Mouse (Mus musculus) heart, embryonic 13.5 days (tissue): Measurements from ENCODE around the gene Nup62. TPM values are rescaled to one million over a fixed set of nuclear protein-coding genes. Genes with fewer than 3 reads are reported as not detected.

Experiments
- ATAC-seq: fragments of 200-750 bp; cut with Nextera tagmentation; 2 replicates; pipeline ENCODE4 v1.8.0; 2017; ENCODE audit warnings: moderate TSS enrichment; ENCODE audit not compliant: insufficient number of reproducible peaks, low FRiP score, low TSS enrichment; ENCODE audit errors: extremely low read depth
- H3K27ac ChIP-seq: fragments of 300-500 bp; sonication (generic); replicated peaks from 2 replicates; pipeline ENCODE4 v1.5.1; 2015; ENCODE audit warnings: moderate library complexity, mild to moderate bottlenecking, inconsistent platforms
- H3K27me3 ChIP-seq: fragments of 300-500 bp; sonication (generic); replicated peaks from 2 replicates; pipeline ENCODE4 v1.6.1; 2015; ENCODE audit warnings: mild to moderate bottlenecking, inconsistent platforms
- H3K36me3 ChIP-seq: fragments of 300-500 bp; sonication (generic); 2 replicates; pipeline ENCODE4 v1.6.1; 2015; ENCODE audit warnings: mild to moderate bottlenecking, inconsistent platforms
- H3K4me1 ChIP-seq: fragments of 300-500 bp; sonication (generic); 2 replicates; pipeline ENCODE4 v1.6.1; 2015; ENCODE audit warnings: inconsistent platforms
- H3K4me2 ChIP-seq: fragments of 300-500 bp; sonication (generic); 2 replicates; pipeline ENCODE4 v1.6.1; 2015; ENCODE audit warnings: inconsistent platforms, mild to moderate bottlenecking, moderate library complexity
- H3K4me3 ChIP-seq: fragments of 300-500 bp; sonication (generic); 2 replicates; pipeline ENCODE4 v1.5.1; 2015; ENCODE audit warnings: moderate library complexity, mild to moderate bottlenecking, inconsistent platforms
- H3K9ac ChIP-seq: fragments of 300-500 bp; sonication (generic); 2 replicates; pipeline ENCODE4 v1.6.1; 2015; ENCODE audit warnings: inconsistent platforms, mild to moderate bottlenecking, moderate library complexity
- H3K9me3 ChIP-seq: fragments of 300-500 bp; sonication (generic); 2 replicates; pipeline ENCODE4 v1.6.1; 2016; ENCODE audit warnings: inconsistent platforms
- WGBS: fragments of 180-500 bp; shearing (Covaris S2); methylation state at CpG from one replicate; pipeline ENCODE4 v1.1.7; 2015; ENCODE audit warnings: mixed read lengths; 5-methylcytosine and 5-hydroxymethylcytosine counted together
- polyA plus RNA-seq: library from polyadenylated mRNA; unstranded; fragments of >200 nt; fragmentation: Nextera tagmentation; extraction: Ambion mirVana; gene quantifications from 2 replicates; pipeline ENCODE4 v1.2.1, GENCODE M21; 2015

The Nup62 gene
- polyA plus RNA-seq, 1 experiment from 2014 or later = 77.5 TPM

- peak within 1 kb of the TSS; percentile 87 for H3K4me2 ChIP-seq
- peak within 1 kb of the TSS; percentile 94 for H3K9ac ChIP-seq
- no peaks in the 10 kb centered on the region for H3K9me3 ChIP-seq
- under 1% methylated on average over 32 of the region's 32 CpGs for WGBS
- H3K27me3 ChIP-seq = no peaks in the 10 kb centered on the region
- H3K4me3 ChIP-seq = peak within 1 kb of the TSS; percentile 88
- H3K4me1 ChIP-seq = peaks cover 69% of the 10 kb centered on the region
- H3K36me3 ChIP-seq = peaks cover 35% of the 10 kb centered on the region
- peak within 1 kb of the TSS; percentile 93 for H3K27ac ChIP-seq
- peak; percentile 5; the same call in 1 of the 2 replicates for ATAC-seq
Observed at GRCm38 (mm10) chr7:44857042-44857552, 41.2 kb downstream of the Nup62 start, which contains the start of gene Pnkp. Gene Pnkp, plus strand, starts transcription at chr7:44857139.

GRCm38 (mm10) chr7:44857905-44858304, 42.0 kb downstream of the Nup62 start:
- H3K4me1 ChIP-seq = peaks cover 62% of the 10 kb centered on the region
- peak overlapping the region; percentile 94 for H3K9ac ChIP-seq
- H3K4me3 ChIP-seq = peak overlapping the region; percentile 88
- no peak for ATAC-seq
- H3K9me3 ChIP-seq = no peaks in the 10 kb centered on the region
- WGBS = 25% methylated on average over 8 of the region's 8 CpGs
- H3K36me3 ChIP-seq = peaks cover 35% of the 10 kb centered on the region
- H3K27ac ChIP-seq = peak overlapping the region; percentile 93
- no peaks in the 10 kb centered on the region for H3K27me3 ChIP-seq
- H3K4me2 ChIP-seq = peak overlapping the region; percentile 87

GRCm38 (mm10) chr7:44859896-44860295, 44.0 kb downstream of the Nup62 start:
- Histone ChIP-seq H3K9ac (peak overlapping the region; percentile 7; the same call in 1 of the 2 replicates), H3K27me3 (no peaks in the 10 kb centered on the region), H3K9me3 (no peaks in the 10 kb centered on the region), H3K4me1 (peaks cover 56% of the 10 kb centered on the region), H3K27ac (no peak overlapping the region), H3K4me2 (no peak overlapping the region), H3K36me3 (peaks cover 51% of the 10 kb centered on the region), H3K4me3 (no peak overlapping the region)
- no peak for ATAC-seq
- 91% methylated on average over 11 of the region's 11 CpGs for WGBS

GRCm38 (mm10) chr7:44860576-44861428, 44.9 kb downstream of the Nup62 start:
- Histone ChIP-seq H3K9ac (peak overlapping the region; percentile 44; the same call in 1 of the 2 replicates), H3K9me3 (no peaks in the 10 kb centered on the region), H3K4me3 (peak overlapping the region; percentile 6; the same call in 1 of the 2 replicates), H3K36me3 (peaks cover 59% of the 10 kb centered on the region), H3K4me1 (peaks cover 56% of the 10 kb centered on the region), H3K27ac (peak overlapping the region; percentile 20; the same call in 1 of the 2 replicates), H3K4me2 (no peak overlapping the region), H3K27me3 (no peaks in the 10 kb centered on the region)
- ATAC-seq = no peak
- whole genome bisulfite sequencing = 57% methylated on average over 22 of the region's 22 CpGs

- H3K9ac ChIP-seq = no peak overlapping the region
- peaks cover 59% of the 10 kb centered on the region for H3K36me3 ChIP-seq
- no peak overlapping the region for H3K4me2 ChIP-seq
- H3K4me1 ChIP-seq = peaks cover 56% of the 10 kb centered on the region
- H3K27ac ChIP-seq = 0 out of 2 replicates have a peak overlapping the region, but pooled peaks have one; percentile 20
- H3K9me3 ChIP-seq = no peaks in the 10 kb centered on the region
- no peak for ATAC-seq
- WGBS = 82% methylated on average over 14 of the region's 14 CpGs
- no peaks in the 10 kb centered on the region for H3K27me3 ChIP-seq
- H3K4me3 ChIP-seq = no peak overlapping the region
Observed at GRCm38 (mm10) chr7:44861429-44861816, 45.5 kb downstream of the Nup62 start.

GRCm38 (mm10) chr7:44862434-44862833, 46.5 kb downstream of the Nup62 start:
- Histone ChIP-seq H3K9me3 (no peaks in the 10 kb centered on the region), H3K4me1 (peaks cover 62% of the 10 kb centered on the region), H3K4me3 (no peak overlapping the region), H3K36me3 (peaks cover 59% of the 10 kb centered on the region), H3K4me2 (no peak overlapping the region), H3K27me3 (no peaks in the 10 kb centered on the region), H3K27ac (no peak overlapping the region), H3K9ac (no peak overlapping the region)
- ATAC-seq = no peak
- WGBS = 80% methylated on average over 8 of the region's 8 CpGs

GRCm38 (mm10) chr7:44863210-44863609, 47.3 kb downstream of the Nup62 start:
- Histone ChIP-seq H3K27me3 (no peaks in the 10 kb centered on the region), H3K27ac (no peak overlapping the region), H3K36me3 (peaks cover 59% of the 10 kb centered on the region), H3K4me1 (peaks cover 62% of the 10 kb centered on the region), H3K4me3 (no peak overlapping the region), H3K4me2 (no peak overlapping the region), H3K9me3 (no peaks in the 10 kb centered on the region), H3K9ac (no peak overlapping the region)
- ATAC-seq = no peak
- 84% methylated on average over 14 of the region's 14 CpGs for WGBS

- H3K4me3 ChIP-seq = no peak overlapping the region
- H3K4me1 ChIP-seq = peaks cover 61% of the 10 kb centered on the region
- ATAC-seq = no peak
- peak overlapping the region; percentile 98; the same call in 1 of the 2 replicates for H3K9ac ChIP-seq
- H3K4me2 ChIP-seq = no peak overlapping the region
- WGBS = 83% methylated on average over 11 of the region's 11 CpGs
- peak overlapping the region; percentile 77 for H3K27ac ChIP-seq
- H3K36me3 ChIP-seq = peaks cover 58% of the 10 kb centered on the region
- no peaks in the 10 kb centered on the region for H3K9me3 ChIP-seq
- H3K27me3 ChIP-seq = no peaks in the 10 kb centered on the region
Observed at GRCm38 (mm10) chr7:44863982-44864494, 48.1 kb downstream of the Nup62 start.

- 70% methylated on average over 24 of the region's 24 CpGs for WGBS
- ATAC-seq = no peak
- H3K27ac ChIP-seq = peak overlapping the region; percentile 77
- no peaks in the 10 kb centered on the region for H3K9me3 ChIP-seq
- peak overlapping the region; percentile 98 for H3K9ac ChIP-seq
- H3K4me3 ChIP-seq = no peak overlapping the region
- peaks cover 51% of the 10 kb centered on the region for H3K36me3 ChIP-seq
- no peaks in the 10 kb centered on the region for H3K27me3 ChIP-seq
- peak overlapping the region; percentile 92 for H3K4me2 ChIP-seq
- H3K4me1 ChIP-seq = peaks cover 61% of the 10 kb centered on the region
Observed at GRCm38 (mm10) chr7:44864595-44865542, 49.0 kb downstream of the Nup62 start.

GRCm38 (mm10) chr7:44866276-44867009, 50.6 kb downstream of the Nup62 start:
- ATAC-seq = 0 out of 2 replicates have a peak, but pooled peaks have one; percentile 0
- Histone ChIP-seq H3K36me3 (peaks cover 42% of the 10 kb centered on the region), H3K9ac (peak overlapping the region; percentile 98), H3K4me3 (peak overlapping the region; percentile 81), H3K9me3 (no peaks in the 10 kb centered on the region), H3K27ac (peak overlapping the region; percentile 77), H3K4me1 (peaks cover 60% of the 10 kb centered on the region), H3K27me3 (no peaks in the 10 kb centered on the region), H3K4me2 (peak overlapping the region; percentile 92)
- WGBS = 37% methylated on average over 15 of the region's 15 CpGs
